In genomic region chr1:58651571-58652456, GRCm38 (mm10) we compare ENCODE assay signal across 9 mouse cellular contexts. TPM values are rescaled to one million over a fixed set of nuclear protein-coding genes. Genes with fewer than 3 reads are reported as not detected.
A peak's percentile ranks its signal among the peaks of the same experiment; 100 is the strongest.
DNase-seq lines count a peak whose midpoint lies in the region; ATAC-seq and TF ChIP-seq lines count a peak whose summit lies in the region.
"Not testable (repeated sequence)": the region's sequence is repeated elsewhere in the genome, so short reads cannot be mapped to it uniquely, and the experiment has no call there.
"Had no signal": no experiment of that assay in that cellular context is flagged by ENCODE, and none has a peak within 500 bp of the region (broad histone marks: within the 10 kb centered on the region; RNA-seq: fewer than 3 reads in every experiment).

No protein-coding gene starts in this region.

- intact Hi-C loops in heart, adult 2 months (cut with DNase I): loop anchor here (2.0 kb wide), 1 partner anchor 65 kb away; the partner anchor contains the start of genes Fam126b and Ndufb3

- peak overlapping the region; percentile 57; the same call in 1 of the 2 replicates for H3K4me3 ChIP-seq in embryonic facial prominence, embryonic 12.5 days
- H3K4me3 ChIP-seq in heart, adult 2 months: peak overlapping the region; percentile 76
- peak overlapping the region; percentile 56 for H3K4me3 ChIP-seq in hindbrain, postnatal 0 days (ENCODE audit: low read length)
- peak overlapping the region; percentile 34 for H3K4me3 ChIP-seq in limb, embryonic 11.5 days (ENCODE audit: low read depth, low read length)
- H3K4me3 ChIP-seq in lung, embryonic 16.5 days (ENCODE audit: low read length): peak overlapping the region; percentile 74
- H3K4me3 ChIP-seq in neural tube, embryonic 13.5 days: peak overlapping the region; percentile 62

- not testable (repeated sequence) for H3K9me3 ChIP-seq in embryonic facial prominence, embryonic 12.5 days; hindbrain, postnatal 0 days (ENCODE audit: low read length); limb, embryonic 11.5 days (ENCODE audit: control insufficient read depth, low read length); lung, embryonic 16.5 days (ENCODE audit: control insufficient read depth, low read length); neural tube, embryonic 13.5 days

- H3K4me1 ChIP-seq in embryonic facial prominence, embryonic 12.5 days; heart, adult 2 months (ENCODE audit: control insufficient read depth, insufficient read depth, low read length); hindbrain, postnatal 0 days (ENCODE audit: insufficient read depth, low read length); limb, embryonic 11.5 days (ENCODE audit: control insufficient read depth, insufficient read depth, low read length); lung, embryonic 16.5 days (replicated peaks; ENCODE audit: control insufficient read depth, insufficient read depth, low read length); neural tube, embryonic 13.5 days (replicated peaks): not testable (repeated sequence)

- not testable (repeated sequence) for H3K27ac ChIP-seq in embryonic facial prominence, embryonic 12.5 days; hindbrain, postnatal 0 days; limb, embryonic 11.5 days (replicated peaks; ENCODE audit: low read depth, low read length); lung, embryonic 16.5 days (ENCODE audit: low read length); neural tube, embryonic 13.5 days (replicated peaks)
- H3K27ac ChIP-seq in heart, adult 2 months: peak overlapping the region; percentile 91

- not testable (repeated sequence) for TF ChIP-seq EP300 in heart, adult 2 months (IDR thresholded peaks at IDR 0.05; ENCODE audit: insufficient read depth, low read depth, low read length)

- not testable (repeated sequence) for TF ChIP-seq CTCF in heart, adult 2 months (IDR thresholded peaks at IDR 0.05); hindbrain, postnatal 0 days (IDR thresholded peaks at IDR 0.05; ENCODE audit: low read depth)

- H3K9ac ChIP-seq in embryonic facial prominence, embryonic 12.5 days; heart, adult 2 months (ENCODE audit: low read depth, low read length); lung, embryonic 16.5 days (ENCODE audit: low read length); neural tube, embryonic 13.5 days: not testable (repeated sequence)
- H3K9ac ChIP-seq in hindbrain, postnatal 0 days (replicated peaks; ENCODE audit: low read length): peak overlapping the region; percentile 68; the same call in 1 of the 2 replicates
- peak overlapping the region; percentile 78; the same call in 1 of the 2 replicates for H3K9ac ChIP-seq in limb, embryonic 11.5 days (ENCODE audit: low read length)

- not testable (repeated sequence) for TF ChIP-seq POLR2A in heart, adult 2 months (IDR thresholded peaks at IDR 0.05; ENCODE audit: insufficient read depth, low read depth, low read length)

- H3K79me2 ChIP-seq in heart, adult 2 months (replicated peaks; ENCODE audit: control insufficient read depth, insufficient read depth, low read length): not testable (repeated sequence)

- peak overlapping the region; percentile 74 for H3K4me2 ChIP-seq in embryonic facial prominence, embryonic 12.5 days (replicated peaks)
- H3K4me2 ChIP-seq in hindbrain, postnatal 0 days (ENCODE audit: low read depth, low read length): peak overlapping the region; percentile 79
- H3K4me2 ChIP-seq in limb, embryonic 11.5 days (ENCODE audit: low read depth, severe bottlenecking): peak overlapping the region; percentile 71
- H3K4me2 ChIP-seq in lung, embryonic 16.5 days (ENCODE audit: low read depth, low read length): peak overlapping the region; percentile 77
- H3K4me2 ChIP-seq in neural tube, embryonic 13.5 days: peak overlapping the region; percentile 80

- not testable (repeated sequence) for H3K36me3 ChIP-seq in embryonic facial prominence, embryonic 12.5 days; heart, adult 2 months (ENCODE audit: control insufficient read depth, insufficient read depth, low read length); hindbrain, postnatal 0 days (ENCODE audit: insufficient read depth, low read length); limb, embryonic 11.5 days (ENCODE audit: control insufficient read depth, insufficient read depth, low read length); lung, embryonic 16.5 days (ENCODE audit: control insufficient read depth, insufficient read depth, low read length); neural tube, embryonic 13.5 days

- DNase-seq in NIH3T3 (ENCODE audit: low read depth): peak; percentile 62
- not testable (repeated sequence) for DNase-seq in heart, adult 2 months; hindbrain, postnatal 0 days (ENCODE audit: low spot score); limb, embryonic 11.5 days (ENCODE audit: low spot score)

- WGBS in embryonic facial prominence, embryonic 12.5 days: 84% methylated on average over 17 of the region's 17 CpGs
- WGBS in heart, adult 2 months: 76% methylated on average over 17 of the region's 17 CpGs
- 85% methylated on average over 17 of the region's 17 CpGs for WGBS in hindbrain, postnatal 0 days
- 85% methylated on average over 17 of the region's 17 CpGs for WGBS in limb, embryonic 11.5 days
- 74% methylated on average over 17 of the region's 17 CpGs for WGBS in lung, embryonic 16.5 days
- 86% methylated on average over 17 of the region's 17 CpGs for WGBS in neural tube, embryonic 13.5 days

- ATAC-seq in embryonic facial prominence, embryonic 12.5 days (ENCODE audit: insufficient number of reproducible peaks, insufficient read depth, low FRiP score, low TSS enrichment); hindbrain, postnatal 0 days; limb, embryonic 11.5 days (ENCODE audit: insufficient number of reproducible peaks, low FRiP score, low TSS enrichment, low read depth); lung, embryonic 16.5 days (ENCODE audit: low read depth); neural tube, embryonic 13.5 days (ENCODE audit: low read depth): not testable (repeated sequence)

- H3K27me3 ChIP-seq in embryonic facial prominence, embryonic 12.5 days; heart, adult 2 months (ENCODE audit: control insufficient read depth, insufficient read depth, low read length); hindbrain, postnatal 0 days (ENCODE audit: insufficient read depth, low read length); limb, embryonic 11.5 days (ENCODE audit: control insufficient read depth, insufficient read depth, low read length); lung, embryonic 16.5 days (ENCODE audit: control insufficient read depth, insufficient read depth, low read depth, low read length); neural tube, embryonic 13.5 days: not testable (repeated sequence)

RNA-seq across cellular contexts. Expression of gene Als2cr12, which starts 44.0 kb away (rescaled TPM):
- polyA plus RNA-seq in embryonic facial prominence, embryonic 12.5 days (2016; fragmentation: Nextera tagmentation; extraction: Ambion mirVana): not detected in 2 replicates
- not detected for total RNA-seq in heart, adult 2 months (2021)
- polyA plus RNA-seq in heart, adult 2 months (2012; rRNA removed): 0.49 TPM in 1 of 2 replicates, not detected in the other
- not detected in 2 replicates for total RNA-seq in hindbrain, postnatal 0 days (2014; rRNA removed)
- 0.08 TPM in 1 of 2 replicates, not detected in the other for polyA plus RNA-seq in hindbrain, postnatal 0 days (2015; fragmentation: Nextera tagmentation; extraction: Ambion mirVana)
- polyA plus RNA-seq in limb, embryonic 11.5 days (2014; fragmentation: Nextera tagmentation; extraction: Ambion mirVana): not detected in 2 replicates
- polyA plus RNA-seq in lung, embryonic 16.5 days (2015; fragmentation: Nextera tagmentation; extraction: Ambion mirVana): 0.23 TPM in 1 of 2 replicates, not detected in the other
- not detected in 2 replicates for polyA plus RNA-seq in neural tube, embryonic 13.5 days (2015; fragmentation: Nextera tagmentation; extraction: Ambion mirVana)
- total RNA-seq: gastrocnemius, postnatal 25 days; layer of hippocampus, postnatal 36 days had no signal

RNA-seq across cellular contexts. Expression of gene Cflar, which starts 59.5 kb away (rescaled TPM):
- 34.9 and 36.3 TPM in 2 replicates for polyA plus RNA-seq in embryonic facial prominence, embryonic 12.5 days (2016; fragmentation: Nextera tagmentation; extraction: Ambion mirVana)
- total RNA-seq in heart, adult 2 months (2021): 10 to 100 TPM; 50.2 to 63.0 TPM
- polyA plus RNA-seq in heart, adult 2 months (2012; rRNA removed): 21.7 and 39.1 TPM in 2 replicates
- 17.6 and 24.4 TPM in 2 replicates for total RNA-seq in hindbrain, postnatal 0 days (2014; rRNA removed)
- polyA plus RNA-seq in hindbrain, postnatal 0 days (2015; fragmentation: Nextera tagmentation; extraction: Ambion mirVana): 22.4 and 22.5 TPM in 2 replicates
- polyA plus RNA-seq in limb, embryonic 11.5 days (2014; fragmentation: Nextera tagmentation; extraction: Ambion mirVana): 25.6 and 27.4 TPM in 2 replicates
- polyA plus RNA-seq in lung, embryonic 16.5 days (2015; fragmentation: Nextera tagmentation; extraction: Ambion mirVana): 42.5 and 47.0 TPM in 2 replicates
- polyA plus RNA-seq in neural tube, embryonic 13.5 days (2015; fragmentation: Nextera tagmentation; extraction: Ambion mirVana): 15.4 and 17.8 TPM in 2 replicates
